ENCODE assay signal across 17 mouse cellular contexts in the genomic region with DNA sequence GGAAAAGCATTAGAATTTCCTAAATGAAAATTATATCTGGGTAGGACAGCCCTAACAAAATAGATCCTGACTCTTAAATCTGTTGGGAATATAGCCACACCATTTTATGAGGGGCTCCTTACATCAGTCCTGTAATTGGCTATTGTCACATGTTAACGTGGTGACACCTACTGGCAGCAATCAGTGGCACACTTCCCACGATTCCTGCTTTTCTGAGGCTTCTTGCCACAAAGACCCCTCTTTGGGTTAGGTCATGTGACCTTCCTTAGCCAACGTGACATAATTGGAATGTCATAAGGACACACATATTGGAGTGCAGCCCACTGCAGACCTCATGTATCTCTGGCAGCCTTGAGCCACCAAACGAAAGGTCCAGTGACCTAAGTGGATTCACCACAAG. TPM values are rescaled to one million over a fixed set of nuclear protein-coding genes. Genes with fewer than 3 reads are reported as not detected.
DNase-seq lines count a peak whose midpoint lies in the region; ATAC-seq and TF ChIP-seq lines count a peak whose summit lies in the region.
"Had no signal": no experiment of that assay in that cellular context is flagged by ENCODE, and none has a peak within 500 bp of the region (broad histone marks: within the 10 kb centered on the region; RNA-seq: fewer than 3 reads in every experiment).

No protein-coding gene starts in this region.

- H3K4me2 ChIP-seq in hindbrain, embryonic 11.5 days (replicated peaks; ENCODE audit: low read depth, low read length) = no peak overlapping the region
- no peak overlapping the region for H3K4me2 ChIP-seq in hindbrain, embryonic 16.5 days (ENCODE audit: low read length)
- no peak overlapping the region for H3K4me2 ChIP-seq in midbrain, postnatal 0 days (ENCODE audit: low read depth, low read length, poor library complexity, severe bottlenecking)
- no peak overlapping the region for H3K4me2 ChIP-seq in midbrain, embryonic 13.5 days (replicated peaks)
- H3K4me2 ChIP-seq: embryonic facial prominence, embryonic 13.5 days; heart, embryonic 15.5 days; kidney, embryonic 15.5 days; liver, embryonic 13.5 days; midbrain, embryonic 12.5 days had no signal

- H3K9me3 ChIP-seq in hindbrain, embryonic 11.5 days (ENCODE audit: control insufficient read depth, low read length) = no peaks in the 10 kb centered on the region
- no peaks in the 10 kb centered on the region for H3K9me3 ChIP-seq in hindbrain, embryonic 16.5 days (ENCODE audit: control insufficient read depth, low read length)
- no peaks in the 10 kb centered on the region for H3K9me3 ChIP-seq in midbrain, postnatal 0 days (ENCODE audit: low read length)
- H3K9me3 ChIP-seq in midbrain, embryonic 13.5 days = no peaks in the 10 kb centered on the region
- H3K9me3 ChIP-seq: embryonic facial prominence, embryonic 13.5 days; heart, embryonic 15.5 days; kidney, embryonic 15.5 days; liver, embryonic 13.5 days; midbrain, embryonic 12.5 days had no signal

- ATAC-seq in hindbrain, embryonic 11.5 days (ENCODE audit: low FRiP score) = no peak
- ATAC-seq in hindbrain, embryonic 16.5 days = no peak
- no peak for ATAC-seq in midbrain, postnatal 0 days (ENCODE audit: low FRiP score)
- no peak for ATAC-seq in midbrain, embryonic 13.5 days

- H3K36me3 ChIP-seq in hindbrain, embryonic 11.5 days (ENCODE audit: control insufficient read depth, insufficient read depth, low read length) = no peaks in the 10 kb centered on the region
- no peaks in the 10 kb centered on the region for H3K36me3 ChIP-seq in hindbrain, embryonic 16.5 days (ENCODE audit: control insufficient read depth, insufficient read depth, low read length)
- no peaks in the 10 kb centered on the region for H3K36me3 ChIP-seq in midbrain, postnatal 0 days (ENCODE audit: insufficient read depth, low read length)
- H3K36me3 ChIP-seq in midbrain, embryonic 13.5 days = no peaks in the 10 kb centered on the region
- H3K36me3 ChIP-seq: embryonic facial prominence, embryonic 13.5 days; heart, embryonic 15.5 days; kidney, embryonic 15.5 days; liver, embryonic 13.5 days; midbrain, embryonic 12.5 days had no signal

- 27% methylated on average over 4 of the region's 4 CpGs for WGBS in hindbrain, embryonic 11.5 days
- 24% methylated on average over 4 of the region's 4 CpGs for WGBS in hindbrain, embryonic 16.5 days
- WGBS in midbrain, postnatal 0 days = 29% methylated on average over 4 of the region's 4 CpGs
- 23% methylated on average over 4 of the region's 4 CpGs for WGBS in midbrain, embryonic 13.5 days

- no peak overlapping the region for H3K27ac ChIP-seq in hindbrain, embryonic 11.5 days (ENCODE audit: low read depth, low read length)
- no peak overlapping the region for H3K27ac ChIP-seq in hindbrain, embryonic 16.5 days (ENCODE audit: low read depth, low read length)
- no peak overlapping the region for H3K27ac ChIP-seq in midbrain, postnatal 0 days (ENCODE audit: low read depth, low read length)
- H3K27ac ChIP-seq in midbrain, embryonic 13.5 days = no peak overlapping the region
- H3K27ac ChIP-seq: embryonic facial prominence, embryonic 13.5 days; heart, embryonic 15.5 days; kidney, embryonic 15.5 days; liver, embryonic 13.5 days; midbrain, embryonic 12.5 days had no signal

- no peaks in the 10 kb centered on the region for H3K4me1 ChIP-seq in hindbrain, embryonic 11.5 days (replicated peaks; ENCODE audit: control insufficient read depth, insufficient read depth, low read length)
- H3K4me1 ChIP-seq in hindbrain, embryonic 16.5 days (ENCODE audit: control insufficient read depth, insufficient read depth, low read depth, low read length) = peaks cover 5% of the 10 kb centered on the region
- H3K4me1 ChIP-seq in midbrain, postnatal 0 days (ENCODE audit: insufficient read depth, low read length) = no peaks in the 10 kb centered on the region
- peaks cover 13% of the 10 kb centered on the region for H3K4me1 ChIP-seq in midbrain, embryonic 13.5 days (replicated peaks)
- H3K4me1 ChIP-seq: liver, embryonic 13.5 days had no signal

- no peaks in the 10 kb centered on the region for H3K27me3 ChIP-seq in hindbrain, embryonic 11.5 days (ENCODE audit: control insufficient read depth, insufficient read depth, low read length)
- H3K27me3 ChIP-seq in hindbrain, embryonic 16.5 days (replicated peaks; ENCODE audit: control insufficient read depth, insufficient read depth, low read length) = no peaks in the 10 kb centered on the region
- no peaks in the 10 kb centered on the region for H3K27me3 ChIP-seq in midbrain, postnatal 0 days (ENCODE audit: insufficient read depth, low read length)
- H3K27me3 ChIP-seq in midbrain, embryonic 13.5 days = no peaks in the 10 kb centered on the region
- H3K27me3 ChIP-seq: embryonic facial prominence, embryonic 13.5 days; heart, embryonic 15.5 days; kidney, embryonic 15.5 days; liver, embryonic 13.5 days; midbrain, embryonic 12.5 days had no signal

- DNase-seq in cerebellum, adult 9-11 months = peak; percentile 29
- no peak for DNase-seq in cerebellum, adult 18-20 months
- peak; percentile 44 for DNase-seq in hindbrain, embryonic 11.5 days (ENCODE audit: low spot score)
- peak; percentile 47 for DNase-seq in midbrain, postnatal 0 days (ENCODE audit: low spot score)
- DNase-seq in yolk sac, embryonic 10.5 days (ENCODE audit: low spot score) = no peak
- DNase-seq in kidney, adult 11 months = no peak
- DNase-seq: adrenal gland, postnatal 36 days; layer of hippocampus, postnatal 36 days; liver, embryonic 13.5 days; spleen, adult 18-20 months; thymus, postnatal 14 days had no signal

- no peak overlapping the region for H3K9ac ChIP-seq in hindbrain, embryonic 11.5 days (ENCODE audit: low read depth, low read length)
- no peak overlapping the region for H3K9ac ChIP-seq in hindbrain, embryonic 16.5 days (ENCODE audit: low read depth, low read length)
- no peak overlapping the region for H3K9ac ChIP-seq in midbrain, postnatal 0 days (replicated peaks; ENCODE audit: low read length, poor library complexity, severe bottlenecking)
- H3K9ac ChIP-seq in midbrain, embryonic 13.5 days (replicated peaks) = no peak overlapping the region
- H3K9ac ChIP-seq: embryonic facial prominence, embryonic 13.5 days; heart, embryonic 15.5 days; kidney, embryonic 15.5 days; liver, embryonic 13.5 days; midbrain, embryonic 12.5 days had no signal

- H3K4me3 ChIP-seq in hindbrain, embryonic 11.5 days (ENCODE audit: low read depth, low read length) = no peak overlapping the region
- H3K4me3 ChIP-seq in hindbrain, embryonic 16.5 days (ENCODE audit: low read length) = no peak overlapping the region
- no peak overlapping the region for H3K4me3 ChIP-seq in midbrain, postnatal 0 days (ENCODE audit: low read depth, low read length)
- no peak overlapping the region for H3K4me3 ChIP-seq in midbrain, embryonic 13.5 days (replicated peaks)
- H3K4me3 ChIP-seq: embryonic facial prominence, embryonic 13.5 days; heart, embryonic 15.5 days; kidney, embryonic 15.5 days; liver, embryonic 13.5 days; midbrain, embryonic 12.5 days had no signal

- peak; percentile 71 for TF ChIP-seq CTCF in midbrain, postnatal 0 days (IDR thresholded peaks at IDR 0.05)

RNA-seq across cellular contexts. Expression of a gene that starts 26.5 kb away (rescaled TPM):
- 3.5 and 3.9 TPM in 2 replicates for polyA plus RNA-seq in hindbrain, embryonic 11.5 days (2014; fragmentation: Nextera tagmentation; extraction: Ambion mirVana)
- 3.7 and 4.3 TPM in 2 replicates for polyA plus RNA-seq in hindbrain, embryonic 16.5 days (2015; fragmentation: Nextera tagmentation; extraction: Ambion mirVana)
- 4.9 and 5.3 TPM in 2 replicates for total RNA-seq in midbrain, postnatal 0 days (2014; rRNA removed)
- 3.8 and 4.9 TPM in 2 replicates for polyA plus RNA-seq in midbrain, postnatal 0 days (2015; fragmentation: Nextera tagmentation; extraction: Ambion mirVana)
- polyA plus RNA-seq in midbrain, embryonic 13.5 days (2015; fragmentation: Nextera tagmentation; extraction: Ambion mirVana) = 3.3 and 5.5 TPM in 2 replicates

Comparison
In these comparisons a context has a peak if more than half of its experiments do, and no peak if none do; other contexts are left out.
1. DNase-seq: peak in cerebellum, adult 9-11 months (single experiment), hindbrain, embryonic 11.5 days (single experiment) and midbrain, postnatal 0 days (single experiment); none in cerebellum, adult 18-20 months (0 of 2), yolk sac, embryonic 10.5 days (single experiment) and kidney, adult 11 months (single experiment).